Mouse (Mus musculus) kidney, postnatal 14 days (tissue): ENCODE measurements around the gene Zdhhc18.

ENCODE experiments used
- DNase-seq: peaks from one replicate; pipeline ENCODE4 v3.0.0; 2022; ENCODE audit warnings: mixed read lengths

The Zdhhc18 gene

GRCm38 (mm10) chr4:133599571-133600073 is 50.3 kb downstream of the Zdhhc18 start:
- peak; percentile 95 for DNase-seq

DNA sequence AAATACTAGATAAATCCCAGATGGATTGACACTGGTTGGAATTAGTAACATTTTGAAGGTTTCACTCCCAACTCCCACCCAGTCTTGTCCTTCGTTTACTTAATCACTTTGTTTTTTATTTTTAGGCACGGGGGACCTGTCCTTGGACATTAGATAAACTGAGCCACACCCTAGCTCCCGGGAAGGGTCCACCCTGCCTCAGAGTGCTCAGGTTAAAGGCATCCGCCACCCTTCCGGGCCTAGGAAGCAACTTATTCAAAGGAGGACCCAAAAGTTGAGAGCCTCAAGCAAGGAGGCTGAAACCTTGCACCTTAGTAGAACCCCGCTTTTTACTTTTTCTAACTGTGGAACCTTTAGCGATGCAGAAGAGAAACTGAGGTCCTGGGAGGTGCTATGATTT is 50.8 kb downstream of the Zdhhc18 start:
- DNase-seq, result no peak

DNA sequence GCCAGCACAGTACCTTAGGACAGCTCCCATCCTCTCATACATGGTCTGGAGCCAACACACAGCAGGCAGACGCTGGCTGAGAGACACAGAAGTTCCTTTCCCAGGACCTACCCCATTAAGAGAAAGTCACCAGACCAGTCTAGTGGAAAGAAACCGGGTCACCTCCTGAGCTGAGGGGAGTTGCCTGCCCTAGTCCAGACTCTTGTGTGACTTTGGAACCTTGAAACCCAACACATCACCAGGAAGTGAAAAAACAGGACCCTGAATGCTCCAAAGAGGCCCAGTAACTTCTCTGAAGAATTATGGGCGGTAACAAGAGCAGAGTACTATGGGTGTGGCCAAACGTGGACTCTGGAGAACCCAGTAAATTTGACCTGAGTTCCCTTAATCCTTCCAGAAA is 51.3 kb downstream of the Zdhhc18 start:
- DNase-seq, result peak; percentile 43

DNA sequence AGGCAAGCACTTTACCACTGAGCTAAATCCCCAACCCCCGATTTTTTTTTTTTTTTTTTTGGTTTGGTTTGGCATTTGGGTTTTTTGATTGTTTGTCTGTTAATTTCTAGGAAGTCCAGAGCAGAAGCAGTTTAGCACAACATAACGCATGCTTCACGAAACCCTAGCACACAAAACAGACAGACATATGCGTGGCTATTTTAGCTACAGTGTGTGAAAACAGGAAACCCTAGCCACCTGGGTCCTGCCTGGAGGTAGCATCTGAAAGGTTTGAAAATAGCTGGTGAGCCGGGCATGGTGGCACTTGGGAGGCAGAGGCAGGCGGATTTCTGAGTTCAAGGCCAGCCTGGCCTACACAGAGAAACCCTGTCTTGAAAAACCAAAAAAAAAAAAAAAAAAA is 53.9 kb downstream of the Zdhhc18 start:
- DNase-seq, result no peak

DNA sequence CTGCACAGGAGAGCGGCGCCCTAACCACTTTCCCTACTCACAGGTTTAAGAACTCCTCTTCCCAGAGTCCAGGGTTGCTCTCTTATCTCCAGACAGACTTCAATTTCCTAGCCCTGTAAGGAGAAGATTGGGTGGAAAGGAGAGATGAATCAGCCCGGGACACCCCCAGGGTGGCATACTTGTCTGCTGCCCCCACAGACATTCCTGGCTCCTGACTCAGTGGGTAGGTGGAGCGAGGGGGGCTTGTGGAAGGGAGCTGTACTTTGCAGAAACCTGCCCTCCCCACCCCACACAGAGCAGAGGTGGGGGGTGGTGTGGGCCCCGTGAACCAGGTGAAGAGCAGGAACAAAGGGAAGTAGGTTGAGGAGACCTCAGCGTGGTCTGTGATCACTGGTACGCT is 54.4 kb downstream of the Zdhhc18 start:
- DNase-seq, result no peak

DNA sequence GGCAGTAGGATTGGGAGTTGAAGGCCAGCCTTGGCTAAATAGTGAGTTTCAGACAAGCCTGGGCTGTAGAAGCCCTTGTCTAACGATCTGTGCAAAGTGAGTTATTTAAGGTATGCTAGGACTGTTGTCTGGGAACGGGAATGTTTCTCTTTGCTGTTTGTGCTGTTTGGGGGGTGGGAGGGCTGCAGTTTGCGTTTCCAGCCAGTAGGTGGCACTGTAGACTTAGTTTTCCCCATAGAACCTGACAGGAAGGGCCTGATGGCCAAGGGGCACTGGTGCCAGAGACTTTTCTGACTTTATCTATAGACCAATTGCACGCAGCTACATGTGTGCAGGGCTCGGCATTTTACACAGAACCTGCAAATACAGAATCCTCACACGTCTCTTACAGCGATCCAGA is 57.4 kb downstream of the Zdhhc18 start:
- peak; percentile 86 for DNase-seq

- peak; percentile 88 for DNase-seq
Measured at GRCm38 (mm10) chr4:133584059-133584951, 65.6 kb downstream of the Zdhhc18 start, which contains the start of gene Gpn2. Gpn2 (plus strand) TSS chr4:133584362.

GRCm38 (mm10) chr4:133583690-133584058 is 66.3 kb downstream of the Zdhhc18 start:
- DNase-seq, result no peak

GRCm38 (mm10) chr4:133577983-133578382 is 72.0 kb downstream of the Zdhhc18 start:
- no peak for DNase-seq

DNA sequence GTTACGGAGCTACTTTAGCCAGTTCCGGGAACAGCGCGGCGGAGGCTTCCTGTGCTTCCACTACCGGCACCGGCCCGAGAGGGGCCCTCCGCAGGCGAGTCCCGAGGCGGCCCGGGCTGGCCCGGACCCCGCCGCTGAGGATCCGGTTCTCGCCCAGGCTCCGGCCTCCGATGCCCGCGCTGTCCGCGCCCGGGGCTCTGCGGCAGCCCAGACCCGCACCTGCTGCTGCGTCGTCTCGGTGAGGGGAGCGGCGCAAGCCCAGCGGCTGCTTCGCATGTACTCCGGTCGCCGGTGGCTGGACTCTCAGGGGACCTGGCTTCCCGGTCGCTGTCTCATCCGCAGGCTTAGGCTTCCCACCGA is 75.1 kb downstream of the Zdhhc18 start:
- no peak for DNase-seq

GRCm38 (mm10) chr4:133574070-133574842 is 75.7 kb downstream of the Zdhhc18 start, which contains the start of gene Gpatch3:
Gpatch3 (plus strand) TSS chr4:133574745.
- peak; percentile 95 for DNase-seq

- peak; percentile 79 for DNase-seq
Measured at GRCm38 (mm10) chr4:133570066-133570466, 79.9 kb downstream of the Zdhhc18 start.

DNA sequence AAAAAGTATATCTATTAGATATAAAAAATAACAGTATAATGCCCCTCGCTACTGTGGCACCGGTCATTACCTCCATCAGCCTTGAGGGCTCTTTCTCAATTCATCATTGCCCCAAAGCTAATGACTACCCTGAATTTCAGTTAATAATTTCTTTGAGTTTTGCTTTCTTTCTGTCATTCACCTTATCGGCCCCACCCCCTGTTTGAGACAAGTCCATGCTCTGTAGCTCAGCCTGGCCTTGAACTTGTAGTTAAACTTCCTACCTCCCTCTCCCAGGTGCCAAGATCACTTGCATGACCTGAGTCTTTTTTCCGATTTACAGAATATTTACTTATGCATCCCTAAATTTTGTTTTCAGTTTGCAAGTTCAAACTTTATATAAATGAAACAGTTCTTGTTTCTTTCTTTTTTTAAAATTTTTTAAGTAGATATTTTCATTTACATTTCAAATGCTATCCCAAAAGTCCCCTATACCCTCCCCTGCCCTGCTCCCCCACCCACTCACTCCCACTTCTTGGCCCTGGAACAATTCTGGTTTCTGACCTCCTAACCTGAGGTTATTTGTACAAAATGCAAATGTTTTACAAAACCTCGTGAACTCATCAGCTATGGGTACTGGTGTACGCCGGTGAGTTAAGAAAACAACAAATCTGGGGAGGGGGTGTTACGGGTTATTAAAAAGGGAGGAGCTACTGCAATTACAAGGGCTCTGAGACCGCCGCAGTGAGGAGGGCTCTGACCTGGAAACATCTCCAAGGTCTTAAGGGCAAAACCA is 80.5 kb downstream of the Zdhhc18 start:
- peak; percentile 39 for DNase-seq

DNA sequence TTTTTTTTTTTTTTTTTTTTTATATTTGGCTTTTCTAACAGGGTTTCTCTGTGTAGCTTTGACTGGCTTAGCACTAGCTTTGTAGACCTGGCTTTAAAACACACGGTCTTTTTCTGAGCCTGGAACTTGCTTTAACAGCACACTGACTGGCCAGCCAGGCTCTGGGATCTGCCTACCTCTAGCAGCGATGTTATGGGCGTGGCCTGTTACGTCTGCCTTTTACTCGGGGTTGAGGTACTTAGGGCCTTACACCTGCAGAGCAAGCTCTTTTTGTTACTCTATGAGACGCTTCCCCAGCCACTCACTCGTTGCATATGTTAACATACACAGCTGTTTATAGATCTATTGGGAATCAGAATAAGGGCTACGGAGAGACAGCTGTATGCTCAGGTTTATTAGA is 82.7 kb downstream of the Zdhhc18 start:
- DNase-seq, result no peak

GRCm38 (mm10) chr4:133563123-133563571 is 86.8 kb downstream of the Zdhhc18 start:
- peak; percentile 76 for DNase-seq

- DNase-seq, result no peak
Measured at GRCm38 (mm10) chr4:133561622-133562021, 88.3 kb downstream of the Zdhhc18 start.

- no peak for DNase-seq
Measured at GRCm38 (mm10) chr4:133559846-133560245, 90.1 kb downstream of the Zdhhc18 start.

DNA sequence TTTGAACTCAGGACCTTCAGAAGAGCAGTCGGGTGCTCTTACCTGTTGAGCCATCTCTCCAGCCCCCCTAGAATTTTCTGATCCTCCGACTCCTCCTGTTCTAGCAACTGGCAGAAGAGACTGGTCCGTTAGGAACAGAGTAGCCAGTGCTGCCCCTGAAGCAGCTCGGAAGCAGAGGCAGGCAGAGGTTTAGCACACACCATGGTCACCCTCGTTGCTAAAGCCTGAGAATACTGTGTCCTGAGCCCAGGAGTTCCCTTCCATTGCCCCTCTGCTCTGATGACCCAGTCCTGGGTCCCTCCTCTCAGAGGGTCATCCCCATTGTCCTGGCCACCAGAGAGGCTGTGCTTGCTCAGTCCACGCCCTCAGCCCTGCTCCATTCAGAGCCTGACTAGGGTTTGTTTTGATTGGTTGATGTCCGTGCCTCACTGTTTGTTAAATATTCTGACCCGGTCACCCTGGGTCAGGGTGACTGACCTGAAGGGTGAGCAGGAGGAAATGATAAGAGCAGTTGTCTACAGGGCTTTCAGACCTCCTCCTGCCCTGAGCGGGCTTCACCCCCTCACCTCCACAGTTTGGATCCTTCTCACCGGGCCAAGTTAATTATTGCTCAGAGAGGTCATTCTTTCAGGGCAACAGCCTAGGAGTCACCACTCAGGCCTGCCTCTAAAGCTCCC is 92.8 kb downstream of the Zdhhc18 start:
- DNase-seq, result peak; percentile 72
